Mouse (Mus musculus) CD4-positive, CD25-positive, alpha-beta regulatory T cell, adult 4 months (primary cell): Measurements from ENCODE around the gene Srprb. TPM values are rescaled to one million over a fixed set of nuclear protein-coding genes. Genes with fewer than 3 reads are reported as not detected.

Experiments
- ATAC-seq: one replicate; pipeline ENCODE4 v1.8.0; 2017
- polyA plus RNA-seq, 2 experiments: library from polyadenylated mRNA; unstranded; fragments of 100-300 nt; shearing (Covaris generic); gene quantifications; one replicate each; pipeline ENCODE4 v1.2.1; 2017

Srprb gene
- polyA plus RNA-seq, result 10 to 100 TPM; 33.7 to 43.1 TPM

GRCm38 (mm10) chr9:103201561-103202260, at the start of gene Srprb:
Srprb (minus strand) TSS chr9:103202137.
- peak; percentile 99 for ATAC-seq

DNA sequence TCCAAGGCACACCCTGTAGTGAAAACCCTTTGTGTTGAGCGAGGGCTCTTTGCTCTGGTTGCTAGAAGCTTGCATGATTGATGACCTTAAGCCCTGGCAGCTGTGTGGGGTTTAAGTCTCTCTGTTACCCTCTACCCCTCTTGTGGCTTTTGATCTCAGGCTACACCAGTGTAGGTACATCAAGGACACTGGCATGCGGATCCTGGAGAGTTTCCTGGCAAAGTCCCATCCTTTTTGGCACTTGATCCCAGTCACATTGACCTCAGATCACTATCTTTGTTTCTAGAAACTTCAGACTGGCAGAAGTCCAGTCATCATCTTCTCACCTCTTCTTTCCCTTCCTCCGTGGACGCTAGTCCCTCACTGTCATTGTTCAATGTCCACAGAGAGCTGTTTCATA, 46.7 kb upstream of the Srprb start:
- no peak for ATAC-seq

DNA sequence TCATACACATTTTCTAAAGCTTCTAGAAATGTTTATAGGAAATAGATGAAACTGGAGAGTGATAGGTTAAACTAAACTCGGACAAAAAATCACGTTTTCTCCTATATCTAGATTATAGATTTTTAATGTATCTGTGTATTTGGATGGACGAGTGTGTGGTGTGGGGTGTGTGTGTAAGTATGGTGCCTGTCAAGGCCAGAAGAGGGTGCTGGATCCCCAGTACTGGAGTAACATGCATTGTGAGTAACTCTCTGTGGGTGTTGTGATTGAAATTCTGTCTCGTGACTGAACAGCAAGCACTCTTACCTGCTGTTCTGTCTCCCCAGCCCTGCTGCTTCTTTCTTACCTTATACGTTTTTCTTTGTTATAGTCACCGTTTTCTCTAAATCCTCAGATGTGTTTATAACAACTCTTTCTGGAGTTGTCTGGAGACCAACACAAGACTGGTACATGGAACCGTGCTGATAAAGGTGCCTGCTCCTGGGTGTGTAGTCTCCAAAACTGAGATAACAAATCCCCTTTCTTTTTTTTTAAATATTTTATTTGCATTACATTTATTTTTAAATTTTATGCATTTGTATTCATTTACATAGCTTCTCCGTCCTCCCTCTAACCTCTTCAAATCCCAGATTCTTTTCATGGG, 44.7 kb upstream of the Srprb start:
- ATAC-seq, result no peak

- ATAC-seq, result no peak
Observed at GRCm38 (mm10) chr9:103243640-103244039, 41.7 kb upstream of the Srprb start.

- no peak for ATAC-seq
Observed at GRCm38 (mm10) chr9:103241206-103241605, 39.3 kb upstream of the Srprb start.

- no peak for ATAC-seq
Observed at GRCm38 (mm10) chr9:103239471-103239870, 37.5 kb upstream of the Srprb start.

GRCm38 (mm10) chr9:103234565-103235165, 32.7 kb upstream of the Srprb start:
- no peak for ATAC-seq

GRCm38 (mm10) chr9:103234059-103234458, 32.1 kb upstream of the Srprb start:
- ATAC-seq, result no peak

- ATAC-seq, result no peak
Observed at GRCm38 (mm10) chr9:103233006-103233395, 31.1 kb upstream of the Srprb start.

DNA sequence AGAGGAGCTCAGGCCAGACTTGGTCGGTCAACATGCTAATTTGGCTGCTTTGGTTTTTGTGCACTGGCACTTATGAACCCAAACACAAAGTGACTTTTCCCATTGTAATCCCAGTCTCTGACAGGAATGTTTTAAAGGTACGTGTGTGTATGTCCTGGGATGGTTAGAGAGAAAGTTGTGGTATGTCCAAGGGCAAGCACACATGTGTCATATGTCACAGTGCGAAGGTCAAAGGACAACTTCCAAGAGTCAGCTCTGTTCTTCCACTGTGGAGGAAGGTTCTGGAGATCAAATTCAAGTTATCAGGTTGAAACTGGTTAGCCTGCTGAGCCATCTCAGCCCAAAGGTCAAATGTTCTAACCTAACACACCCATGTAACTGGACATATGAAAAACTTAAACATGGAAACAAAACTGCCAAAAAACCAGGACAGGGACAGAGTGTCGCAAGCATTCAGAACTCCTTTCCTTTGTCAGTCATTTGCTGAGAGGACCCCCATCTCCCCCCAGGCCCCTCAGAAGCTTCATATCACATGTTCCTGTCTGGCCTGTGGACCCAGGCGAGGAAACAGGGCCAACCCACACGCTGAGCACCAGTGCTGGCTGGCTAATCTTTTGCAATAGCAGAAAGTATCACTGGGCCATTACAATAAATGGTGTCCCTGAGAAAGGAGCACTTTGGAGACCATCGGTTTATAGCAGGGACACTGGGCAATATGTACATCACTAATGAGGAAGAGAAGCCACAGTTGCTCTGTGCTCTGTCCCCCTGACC, 30.5 kb upstream of the Srprb start:
- no peak for ATAC-seq

DNA sequence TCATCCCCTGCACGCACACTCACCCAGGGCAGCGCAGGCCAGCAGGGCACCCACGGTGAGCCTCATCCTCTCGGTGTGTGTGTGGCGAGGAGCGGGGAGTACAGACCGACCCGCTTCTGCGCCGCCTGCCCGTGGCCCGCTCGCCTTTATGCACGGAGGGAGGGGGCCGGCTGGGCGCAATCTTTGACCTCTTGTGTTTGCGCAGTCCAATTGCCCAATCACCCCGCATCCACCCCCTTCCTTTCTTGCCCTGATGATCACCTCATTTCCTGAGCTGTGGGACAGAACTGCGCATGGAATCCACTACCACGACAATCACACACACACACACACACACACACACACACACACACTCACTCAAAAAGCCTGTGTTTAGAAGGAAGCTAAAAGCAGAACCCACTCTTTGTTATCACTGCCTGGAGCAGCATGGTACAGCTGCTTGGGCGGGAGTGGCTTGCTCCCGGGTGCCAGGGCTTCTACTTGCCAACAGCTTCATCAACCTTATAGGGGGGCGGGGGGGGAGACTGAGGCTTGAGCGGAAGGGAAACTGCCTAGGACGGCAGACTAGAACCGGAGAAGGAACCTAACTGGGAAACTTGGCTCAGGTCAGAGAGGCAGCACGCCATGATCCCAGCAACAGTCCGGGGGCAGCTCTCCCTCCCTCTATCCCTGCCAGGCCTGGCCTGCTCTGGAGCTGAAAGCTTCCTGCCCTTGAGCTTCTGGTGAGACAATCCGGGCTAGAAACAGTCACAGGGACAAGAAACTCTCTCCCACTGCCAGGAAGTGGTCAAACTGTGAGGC, 28.4 kb upstream of the Srprb start, which contains the start of the genes Gm20425 and Trf:
TSS of gene Gm20425 (minus strand) at position 157 of the 801 bp plus-strand sequence.
TSS of gene Trf (minus strand) at position 294 of the 801 bp plus-strand sequence.
- no peak for ATAC-seq

DNA sequence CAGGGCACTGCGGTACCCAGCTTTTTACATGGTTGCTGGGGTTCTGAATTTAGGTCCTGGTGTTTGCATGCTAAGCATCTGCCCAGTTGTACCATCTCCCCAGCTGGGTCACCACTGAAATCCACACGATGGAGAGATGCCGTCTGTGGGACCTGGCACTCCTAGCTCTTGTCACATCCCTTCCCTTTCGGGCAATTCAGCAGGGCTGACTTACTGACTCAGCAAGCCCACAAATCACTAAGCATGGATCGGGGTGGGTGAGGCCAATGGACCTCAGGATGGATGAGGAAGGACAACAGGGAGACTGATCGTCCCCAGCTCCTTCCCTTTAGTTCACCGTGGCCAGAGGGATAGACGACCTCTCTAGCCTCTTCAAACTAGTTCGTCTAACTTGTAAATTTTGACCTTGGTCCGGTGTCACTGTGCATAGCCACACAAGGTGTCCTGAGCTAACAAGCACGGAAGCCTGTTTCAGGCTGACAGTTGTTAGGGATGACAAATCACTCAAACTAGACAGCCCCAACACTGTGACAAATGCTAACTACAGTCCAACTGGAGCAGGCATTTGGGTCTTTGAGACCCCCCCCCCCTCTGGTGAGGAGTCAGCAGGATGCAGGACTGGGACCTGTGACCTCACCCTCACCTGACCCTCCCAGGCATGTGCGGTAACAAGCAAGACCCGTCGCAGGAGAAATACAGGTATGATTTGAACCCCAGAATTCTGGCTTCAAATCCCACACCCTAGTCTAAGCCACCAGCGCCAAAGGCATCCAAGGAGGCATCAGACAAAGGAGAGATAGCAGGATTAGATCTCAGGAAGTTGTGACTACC, 27.3 kb upstream of the Srprb start:
- ATAC-seq, result no peak

GRCm38 (mm10) chr9:103228370-103229003, 26.6 kb upstream of the Srprb start:
- ATAC-seq, result no peak

- ATAC-seq, result no peak
Observed at GRCm38 (mm10) chr9:103227760-103228159, 25.8 kb upstream of the Srprb start.

DNA sequence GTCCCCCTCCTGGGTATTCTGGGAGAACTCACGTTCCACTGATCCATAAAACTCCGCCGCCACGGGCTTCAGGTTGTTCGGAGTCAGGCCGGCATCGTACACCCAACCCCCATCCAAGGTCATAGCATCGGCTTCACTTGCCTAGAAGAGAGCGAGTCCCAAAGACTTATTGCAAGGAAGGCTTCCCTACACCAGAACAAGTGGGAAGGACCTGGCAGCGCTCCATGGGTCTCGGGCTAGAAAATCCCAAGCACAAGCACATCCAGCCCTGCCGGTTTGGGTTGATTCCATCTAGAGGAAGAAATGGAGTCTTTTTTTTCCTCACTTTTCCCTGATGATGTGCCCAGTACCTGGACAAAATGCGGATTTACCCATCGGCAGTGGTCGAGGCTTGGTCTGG, 24.9 kb upstream of the Srprb start:
- no peak for ATAC-seq

- peak; percentile 60 for ATAC-seq
Observed at GRCm38 (mm10) chr9:103225464-103225863, 23.5 kb upstream of the Srprb start.

DNA sequence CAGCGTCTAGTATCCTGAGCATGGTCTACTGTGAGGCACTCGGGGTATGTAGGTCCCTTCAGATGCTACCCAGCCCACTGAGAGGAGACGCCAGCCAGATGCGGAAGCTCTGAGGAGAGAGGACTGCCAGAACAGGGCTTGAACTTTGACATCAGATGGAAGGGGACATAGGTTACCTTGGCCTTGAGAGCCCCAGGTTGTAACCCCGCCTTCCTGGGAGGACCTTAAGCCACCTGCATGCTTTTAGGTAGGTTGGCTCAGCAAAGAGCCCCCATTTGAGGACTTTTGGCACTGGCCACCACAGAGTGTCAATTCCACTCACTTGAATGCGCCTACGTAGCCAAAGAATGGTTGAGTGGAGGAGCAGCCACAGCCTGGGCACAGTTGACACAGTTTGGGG, 22.8 kb upstream of the Srprb start:
- no peak for ATAC-seq

DNA sequence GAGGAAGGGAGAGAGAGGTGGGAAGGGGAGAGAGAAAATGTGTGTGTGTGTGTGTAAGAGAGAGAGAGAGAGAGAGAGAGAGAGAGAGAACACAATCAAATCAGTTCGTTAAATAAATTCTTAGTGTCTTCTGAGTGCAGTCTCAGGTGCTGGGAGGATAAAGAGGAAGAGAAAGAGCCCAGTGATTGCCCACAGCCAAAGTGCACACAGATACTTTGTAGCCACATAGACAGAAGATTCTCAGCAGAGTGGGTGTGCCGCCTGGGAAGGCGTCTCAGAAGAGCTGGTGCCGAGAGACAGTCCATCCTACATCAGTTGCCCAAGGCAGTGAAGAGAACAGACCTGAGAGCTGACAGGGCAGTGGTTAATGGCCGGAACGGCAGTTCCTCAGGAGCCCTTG, 12.3 kb upstream of the Srprb start:
- ATAC-seq, result no peak

- ATAC-seq, result no peak
Observed at GRCm38 (mm10) chr9:103213631-103214030, 11.7 kb upstream of the Srprb start.

DNA sequence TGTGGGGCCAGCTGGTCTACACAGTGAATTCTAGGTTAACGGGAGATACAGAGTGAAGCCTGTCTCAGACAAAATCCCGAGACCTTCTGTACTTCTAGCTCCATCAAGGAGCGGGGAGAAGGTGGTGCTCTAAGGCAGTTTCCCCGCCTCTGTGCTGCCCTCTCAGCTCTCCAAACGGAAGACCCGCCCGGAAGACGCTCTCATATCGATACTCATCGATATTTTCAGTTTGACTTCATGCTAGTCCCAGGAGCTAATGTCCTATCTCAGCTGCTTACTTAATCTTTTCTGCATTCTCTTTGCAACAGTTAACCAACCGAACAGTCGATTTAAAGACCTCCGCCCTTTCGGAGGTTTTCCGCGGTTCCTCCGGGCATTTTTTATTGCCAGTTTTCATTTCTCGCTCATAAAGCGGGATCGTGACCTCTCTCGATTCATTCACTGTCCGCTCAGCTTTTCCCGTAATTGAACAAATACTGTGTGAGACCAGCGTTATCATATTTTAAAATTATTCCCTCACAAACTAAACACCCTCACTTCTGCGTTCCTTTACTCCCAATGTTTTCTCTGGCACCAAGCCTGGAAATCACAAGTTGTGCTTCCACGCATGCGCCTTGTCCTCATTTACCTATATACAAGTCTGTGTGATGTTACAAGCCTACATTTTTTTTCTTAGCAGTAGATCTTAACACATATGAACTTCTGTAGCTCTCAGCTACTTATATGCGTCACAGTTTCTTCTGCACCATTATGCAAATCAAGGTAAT, 10.9 kb upstream of the Srprb start:
- ATAC-seq, result no peak
